Comparison of ENCODE assay signal across 7 mouse cellular contexts in the genomic region with DNA sequence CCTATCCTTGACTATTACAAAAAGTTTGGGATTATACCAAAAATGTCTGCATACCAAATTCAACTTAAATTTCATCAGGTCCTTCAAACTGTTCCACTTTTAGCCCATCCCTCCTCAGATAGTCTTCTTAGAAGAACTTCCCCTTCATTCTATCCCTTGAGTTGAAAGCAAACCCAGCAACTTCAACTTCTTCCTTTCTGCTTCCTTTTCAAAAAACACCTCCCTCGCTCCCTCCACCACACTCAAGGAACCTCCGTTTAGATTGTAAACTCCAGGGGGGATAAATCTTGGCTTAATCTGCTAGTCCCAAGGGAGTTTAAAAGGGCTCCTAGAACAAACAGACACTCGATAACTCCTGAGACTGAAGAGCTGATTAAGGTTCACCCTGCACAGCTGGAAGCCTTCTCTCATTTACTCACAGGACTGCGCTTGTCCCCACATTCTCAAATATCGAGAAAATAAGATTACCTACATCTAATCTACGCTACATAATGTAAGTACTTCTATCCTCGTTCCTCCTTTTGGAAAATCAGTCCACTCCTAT. TPM values are rescaled to one million over a fixed set of nuclear protein-coding genes. Genes with fewer than 3 reads are reported as not detected.
A peak's percentile ranks its signal among the peaks of the same experiment; 100 is the strongest.
DNase-seq lines count a peak whose midpoint lies in the region; ATAC-seq and TF ChIP-seq lines count a peak whose summit lies in the region.

No protein-coding gene starts in this region.

- no peaks in the 10 kb centered on the region for H3K36me3 ChIP-seq in kidney, postnatal 0 days (ENCODE audit: insufficient read depth, low read length)
- no peaks in the 10 kb centered on the region for H3K36me3 ChIP-seq in hindbrain, embryonic 12.5 days
- no peaks in the 10 kb centered on the region for H3K36me3 ChIP-seq in neural tube, embryonic 13.5 days

- peaks cover 7% of the 10 kb centered on the region; the same call in 1 of the 2 replicates for H3K4me1 ChIP-seq in kidney, postnatal 0 days (replicated peaks; ENCODE audit: insufficient read depth, low read length)
- peaks cover 9% of the 10 kb centered on the region for H3K4me1 ChIP-seq in hindbrain, embryonic 12.5 days
- peaks cover 9% of the 10 kb centered on the region; the same call in 1 of the 2 replicates for H3K4me1 ChIP-seq in neural tube, embryonic 13.5 days (replicated peaks)

- H3K27me3 ChIP-seq in kidney, postnatal 0 days (ENCODE audit: insufficient read depth, low read length) = no peaks in the 10 kb centered on the region
- H3K27me3 ChIP-seq in hindbrain, embryonic 12.5 days = peaks cover 12% of the 10 kb centered on the region; the same call in 1 of the 2 replicates
- H3K27me3 ChIP-seq in neural tube, embryonic 13.5 days = peaks cover 15% of the 10 kb centered on the region

- H3K27ac ChIP-seq in kidney, postnatal 0 days = no peak overlapping the region
- no peak overlapping the region for H3K27ac ChIP-seq in hindbrain, embryonic 12.5 days
- H3K27ac ChIP-seq in neural tube, embryonic 13.5 days (replicated peaks) = no peak overlapping the region

- DNase-seq in kidney, postnatal 0 days (ENCODE audit: low spot score) = peak; percentile 28
- DNase-seq in kidney, postnatal 25 days = no peak
- peak; percentile 4 for DNase-seq in brain, embryonic 14.5 days (ENCODE audit: low read depth)
- no peak for DNase-seq in right cerebral cortex, postnatal 14 days
- DNase-seq in B cell, adult 2 months = no peak

- peak overlapping the region; percentile 84 for H3K4me2 ChIP-seq in kidney, postnatal 0 days (ENCODE audit: low read length)
- H3K4me2 ChIP-seq in hindbrain, embryonic 12.5 days (replicated peaks) = peak overlapping the region; percentile 94; the same call in 1 of the 2 replicates
- H3K4me2 ChIP-seq in neural tube, embryonic 13.5 days = peak overlapping the region; percentile 94

- no peak for ATAC-seq in kidney, postnatal 0 days (replicated peaks; ENCODE audit: low FRiP score, low read depth)
- no peak for ATAC-seq in hindbrain, embryonic 12.5 days (ENCODE audit: low FRiP score)
- no peak for ATAC-seq in neural tube, embryonic 13.5 days (ENCODE audit: low read depth)

- no peak overlapping the region for H3K9ac ChIP-seq in kidney, postnatal 0 days (ENCODE audit: low read depth, low read length)
- H3K9ac ChIP-seq in hindbrain, embryonic 12.5 days = no peak overlapping the region
- no peak overlapping the region for H3K9ac ChIP-seq in neural tube, embryonic 13.5 days

- H3K9me3 ChIP-seq in kidney, postnatal 0 days (replicated peaks; ENCODE audit: low read length) = no peaks in the 10 kb centered on the region
- H3K9me3 ChIP-seq in hindbrain, embryonic 12.5 days (replicated peaks) = no peaks in the 10 kb centered on the region
- no peaks in the 10 kb centered on the region for H3K9me3 ChIP-seq in neural tube, embryonic 13.5 days

- H3K4me3 ChIP-seq in kidney, postnatal 0 days (replicated peaks; ENCODE audit: low read depth, low read length) = peak overlapping the region; percentile 42
- H3K4me3 ChIP-seq in hindbrain, embryonic 12.5 days = no peak overlapping the region
- peak overlapping the region; percentile 58; the same call in 1 of the 2 replicates for H3K4me3 ChIP-seq in neural tube, embryonic 13.5 days

- WGBS in kidney, postnatal 0 days = 6% methylated on average over 7 of the region's 7 CpGs
- WGBS in hindbrain, embryonic 12.5 days = 10% methylated on average over 7 of the region's 7 CpGs
- WGBS in neural tube, embryonic 13.5 days = 15% methylated on average over 7 of the region's 7 CpGs

- TF ChIP-seq POLR2A in brain, embryonic 14.5 days (IDR thresholded peaks at IDR 0.05; ENCODE audit: borderline replicate concordance, extremely low read depth, insufficient read depth, insufficient read length, poor library complexity, severe bottlenecking) = no peak

- TF ChIP-seq CTCF in kidney, postnatal 0 days (IDR thresholded peaks at IDR 0.05; ENCODE audit: low read depth) = no peak
- TF ChIP-seq CTCF in brain, embryonic 14.5 days (IDR thresholded peaks at IDR 0.05; ENCODE audit: borderline replicate concordance, extremely low read depth, insufficient read depth, insufficient read length) = no peak

RNA-seq across cellular contexts. Expression of a gene that starts 1.1 kb away (rescaled TPM):
- polyA plus RNA-seq in kidney, postnatal 0 days (2015; fragmentation: Nextera tagmentation; extraction: Ambion mirVana) = 8.1 and 9.1 TPM in 2 replicates
- 0.39 and 0.62 TPM in 2 replicates for polyA plus RNA-seq in brain, embryonic 14.5 days (2012; rRNA removed)
- 0.05 and 0.08 TPM in 2 replicates for polyA plus RNA-seq in hindbrain, embryonic 12.5 days (2016; fragmentation: Nextera tagmentation; extraction: Ambion mirVana)
- 0.13 and 0.34 TPM in 2 replicates for polyA plus RNA-seq in neural tube, embryonic 13.5 days (2015; fragmentation: Nextera tagmentation; extraction: Ambion mirVana)

Comparison
In these comparisons a context has a peak if more than half of its experiments do, and no peak if none do; other contexts are left out.
1. DNase-seq: peak in kidney, postnatal 0 days (single experiment) and brain, embryonic 14.5 days (single experiment); none in kidney, postnatal 25 days (0 of 2), right cerebral cortex, postnatal 14 days (single experiment) and B cell, adult 2 months (0 of 2).
2. Peak in every context shown above with its lines, with median percentiles within 50 percentile points of each other: H3K4me2 ChIP-seq.